Mouse (Mus musculus) midbrain, embryonic 10.5 days (tissue): ENCODE measurements around the gene Esx1. TPM values are rescaled to one million over a fixed set of nuclear protein-coding genes. Genes with fewer than 3 reads are reported as not detected.

ENCODE experiments used
- DNase-seq: peaks from one replicate; pipeline ENCODE4 v3.0.0-alpha.2; 2017; ENCODE audit warnings: low spot score
- H3K27ac ChIP-seq: fragments of 300-500 bp; sonication (generic); replicated peaks from 2 replicates; pipeline ENCODE4 v1.5.1; 2016; ENCODE audit warnings: mild to moderate bottlenecking
- H3K27me3 ChIP-seq: fragments of 300-500 bp; sonication (generic); 2 replicates; pipeline ENCODE4 v1.6.1; 2016; ENCODE audit warnings: low read depth, mild to moderate bottlenecking; ENCODE audit not compliant: poor library complexity, severe bottlenecking
- H3K36me3 ChIP-seq: fragments of 300-500 bp; sonication (generic); 2 replicates; pipeline ENCODE4 v1.6.1; 2016; ENCODE audit warnings: mild to moderate bottlenecking, moderate library complexity
- H3K4me1 ChIP-seq: fragments of 300-500 bp; sonication (generic); 2 replicates; pipeline ENCODE4 v1.6.1; 2016
- H3K4me3 ChIP-seq: fragments of 300-500 bp; sonication (generic); 2 replicates; pipeline ENCODE4 v1.5.1; 2016; ENCODE audit warnings: mild to moderate bottlenecking, moderate library complexity
- H3K9me3 ChIP-seq: fragments of 300-500 bp; sonication (generic); replicated peaks from 2 replicates; pipeline ENCODE4 v1.6.1; 2016; ENCODE audit warnings: mild to moderate bottlenecking
- WGBS: fragments of 180-500 bp; shearing (Covaris S2); methylation state at CpG from one replicate; pipeline ENCODE4 v1.1.7; 2016; 5-methylcytosine and 5-hydroxymethylcytosine counted together
- polyA plus RNA-seq: library from polyadenylated mRNA; unstranded; fragments of >200 nt; fragmentation: Nextera tagmentation; extraction: Ambion mirVana; gene quantifications from 2 replicates; pipeline ENCODE4 v1.2.1, GENCODE M21; 2016

Gene Esx1
- not detected in 2 replicates for polyA plus RNA-seq

GRCm38 (mm10) chrX:137121718-137122117 lies at the start of gene Esx1:
TSS of gene Esx1 (minus strand) at chrX:137122083.
- H3K9me3 ChIP-seq: 0 out of 2 replicates have a peak, but pooled peaks cover 6% of the 10 kb centered on the region

GRCm38 (mm10) chrX:137170021-137170420 lies 48.1 kb upstream of the Esx1 start:
- WGBS: 47% methylated on average over 7 of the region's 7 CpGs
- Histone ChIP-seq H3K27me3 (peaks cover 7% of the 10 kb centered on the region; the same call in 1 of the 2 replicates), H3K4me1 (no peaks in the 10 kb centered on the region), H3K4me3 (no peak overlapping the region), H3K36me3 (no peaks in the 10 kb centered on the region), H3K27ac (no peak overlapping the region), H3K9me3 (no peaks in the 10 kb centered on the region)
- peak; percentile 16 for DNase-seq

More at GRCm38 (mm10) chrX:137121718-137122117, at the start of gene Esx1:
- Histone ChIP-seq H3K27ac (no peak within 1 kb of the TSS), H3K4me3 (peak within 1 kb of the TSS; percentile 24; the same call in 1 of the 2 replicates), H3K36me3 (no peaks in the 10 kb centered on the region), H3K4me1 (peaks cover 9% of the 10 kb centered on the region; the same call in 1 of the 2 replicates), H3K27me3 (peaks cover 96% of the 10 kb centered on the region)
- DNase-seq: no peak
- WGBS: 21% methylated on average over 20 of the region's 21 CpGs

GRCm38 (mm10) chrX:137167658-137168057 lies 45.8 kb upstream of the Esx1 start:
- 82% methylated on average over 7 of the region's 7 CpGs for WGBS
- DNase-seq: no peak

GRCm38 (mm10) chrX:137165621-137166020 lies 43.7 kb upstream of the Esx1 start:
- Histone ChIP-seq H3K27me3 (peaks cover 15% of the 10 kb centered on the region; the same call in 1 of the 2 replicates), H3K27ac (no peak overlapping the region), H3K4me1 (no peaks in the 10 kb centered on the region), H3K4me3 (no peak overlapping the region), H3K36me3 (no peaks in the 10 kb centered on the region), H3K9me3 (no peaks in the 10 kb centered on the region)
- WGBS: 93% methylated on average over 3 of the region's 3 CpGs
- DNase-seq: no peak

More at GRCm38 (mm10) chrX:137167658-137168057, 45.8 kb upstream of the Esx1 start:
- no peaks in the 10 kb centered on the region for H3K36me3 ChIP-seq
- no peaks in the 10 kb centered on the region for H3K4me1 ChIP-seq
- H3K27ac ChIP-seq: no peak overlapping the region
- H3K9me3 ChIP-seq: no peaks in the 10 kb centered on the region
- H3K27me3 ChIP-seq: peaks cover 15% of the 10 kb centered on the region; the same call in 1 of the 2 replicates
- H3K4me3 ChIP-seq: no peak overlapping the region

- Histone ChIP-seq H3K4me1 (no peaks in the 10 kb centered on the region), H3K9me3 (no peaks in the 10 kb centered on the region), H3K4me3 (no peak overlapping the region), H3K27ac (no peak overlapping the region), H3K27me3 (peaks cover 26% of the 10 kb centered on the region; the same call in 1 of the 2 replicates), H3K36me3 (no peaks in the 10 kb centered on the region)
- DNase-seq: no peak
- WGBS: 94% methylated on average over 1 of the region's 1 CpGs
Observed at GRCm38 (mm10) chrX:137162700-137163099, 40.8 kb upstream of the Esx1 start.

- Histone ChIP-seq H3K4me3 (no peak overlapping the region), H3K4me1 (no peaks in the 10 kb centered on the region), H3K27me3 (peaks cover 22% of the 10 kb centered on the region; the same call in 1 of the 2 replicates), H3K36me3 (no peaks in the 10 kb centered on the region), H3K27ac (no peak overlapping the region), H3K9me3 (no peaks in the 10 kb centered on the region)
- WGBS: 72% methylated on average over 3 of the region's 3 CpGs
- no peak for DNase-seq
Observed at GRCm38 (mm10) chrX:137160971-137161370, 39.1 kb upstream of the Esx1 start.

GRCm38 (mm10) chrX:137149050-137149449 lies 27.2 kb upstream of the Esx1 start:
- WGBS: 91% methylated on average over 11 of the region's 11 CpGs
- H3K4me1 ChIP-seq: no peaks in the 10 kb centered on the region
- H3K27ac ChIP-seq: no peak overlapping the region
- no peaks in the 10 kb centered on the region for H3K27me3 ChIP-seq
- DNase-seq: no peak
- H3K36me3 ChIP-seq: no peaks in the 10 kb centered on the region
- no peak overlapping the region for H3K4me3 ChIP-seq
- no peaks in the 10 kb centered on the region for H3K9me3 ChIP-seq

- Histone ChIP-seq H3K9me3 (no peaks in the 10 kb centered on the region), H3K4me1 (no peaks in the 10 kb centered on the region), H3K36me3 (no peaks in the 10 kb centered on the region), H3K27me3 (no peaks in the 10 kb centered on the region), H3K4me3 (no peak overlapping the region), H3K27ac (no peak overlapping the region)
- no peak for DNase-seq
- 29% methylated on average over 4 of the region's 4 CpGs for WGBS
Observed at GRCm38 (mm10) chrX:137144674-137145073, 22.8 kb upstream of the Esx1 start.

- H3K4me3 ChIP-seq: no peak overlapping the region
- no peak overlapping the region for H3K27ac ChIP-seq
- H3K4me1 ChIP-seq: no peaks in the 10 kb centered on the region
- H3K36me3 ChIP-seq: no peaks in the 10 kb centered on the region
- no peaks in the 10 kb centered on the region for H3K9me3 ChIP-seq
- WGBS: 91% methylated on average over 4 of the region's 4 CpGs
- DNase-seq: no peak
- H3K27me3 ChIP-seq: no peaks in the 10 kb centered on the region
Observed at GRCm38 (mm10) chrX:137143726-137144125, 21.8 kb upstream of the Esx1 start.

- H3K27ac ChIP-seq: no peak overlapping the region
- no peaks in the 10 kb centered on the region for H3K4me1 ChIP-seq
- no peaks in the 10 kb centered on the region for H3K9me3 ChIP-seq
- DNase-seq: no peak
- H3K36me3 ChIP-seq: no peaks in the 10 kb centered on the region
- 18% methylated on average over 2 of the region's 2 CpGs for WGBS
- no peak overlapping the region for H3K4me3 ChIP-seq
- H3K27me3 ChIP-seq: no peaks in the 10 kb centered on the region
Observed at GRCm38 (mm10) chrX:137142546-137142945, 20.7 kb upstream of the Esx1 start.

- peak; percentile 47 for DNase-seq
- Histone ChIP-seq H3K4me1 (no peaks in the 10 kb centered on the region), H3K27ac (no peak overlapping the region), H3K36me3 (no peaks in the 10 kb centered on the region), H3K4me3 (no peak overlapping the region), H3K9me3 (no peaks in the 10 kb centered on the region), H3K27me3 (no peaks in the 10 kb centered on the region)
- WGBS: 18% methylated on average over 6 of the region's 6 CpGs
Observed at GRCm38 (mm10) chrX:137141669-137142068, 19.8 kb upstream of the Esx1 start.

GRCm38 (mm10) chrX:137127542-137127941 lies 5.7 kb upstream of the Esx1 start:
- no peaks in the 10 kb centered on the region for H3K36me3 ChIP-seq
- H3K27me3 ChIP-seq: peaks cover 80% of the 10 kb centered on the region
- peak; percentile 48 for DNase-seq
- WGBS: 10% methylated on average over 17 of the region's 17 CpGs
- no peak overlapping the region for H3K4me3 ChIP-seq
- no peak overlapping the region for H3K27ac ChIP-seq
- H3K9me3 ChIP-seq: no peaks in the 10 kb centered on the region
- no peaks in the 10 kb centered on the region for H3K4me1 ChIP-seq

- Histone ChIP-seq H3K9me3 (0 out of 2 replicates have a peak, but pooled peaks cover 6% of the 10 kb centered on the region), H3K4me1 (peaks cover 9% of the 10 kb centered on the region; the same call in 1 of the 2 replicates), H3K4me3 (peak overlapping the region; percentile 16), H3K27me3 (peaks cover 96% of the 10 kb centered on the region), H3K27ac (no peak overlapping the region), H3K36me3 (no peaks in the 10 kb centered on the region)
- 24% methylated on average over 52 of the region's 52 CpGs for WGBS
- no peak for DNase-seq
Observed at GRCm38 (mm10) chrX:137119675-137120423, 2.0 kb downstream of the Esx1 start.
